Mouse (Mus musculus): ENCODE data around the gene Gmip.

The Gmip gene

GRCm38 (mm10) chr8:69808094-69808863 is at the start of gene Gmip:
TSS of gene Gmip (plus strand) at chr8:69808679.
- peak; percentile 61 for DNase-seq

GRCm38 (mm10) chr8:69761814-69762445 is 46.5 kb upstream of the Gmip start:
- DNase-seq, result no peak

DNA sequence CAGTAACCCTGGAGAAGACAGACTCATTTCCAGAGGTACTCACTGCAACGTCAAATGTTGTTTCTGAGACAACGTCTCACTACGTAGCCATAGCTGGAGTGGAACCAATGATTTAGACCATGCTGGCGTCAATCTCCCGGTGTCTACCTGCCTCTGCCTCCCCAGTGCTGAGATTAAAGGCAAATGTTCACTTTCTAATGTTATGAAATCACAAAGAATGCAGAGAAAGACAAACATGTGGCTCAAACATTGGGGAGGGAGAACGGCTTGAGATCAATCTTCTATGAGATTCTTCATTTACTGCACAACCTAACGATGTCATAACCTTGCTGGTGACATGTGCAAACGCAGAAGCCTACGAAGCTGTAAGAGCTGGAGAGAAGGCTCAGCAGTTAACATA is 37.3 kb upstream of the Gmip start:
- DNase-seq, result no peak

- DNase-seq, result no peak
Measured at GRCm38 (mm10) chr8:69772106-69772505, 36.4 kb upstream of the Gmip start.

GRCm38 (mm10) chr8:69774503-69775148 is 33.9 kb upstream of the Gmip start, which contains the start of gene Gm20422:
TSS of gene Gm20422 (minus strand) at chr8:69774886.
- DNase-seq, result peak; percentile 96

DNA sequence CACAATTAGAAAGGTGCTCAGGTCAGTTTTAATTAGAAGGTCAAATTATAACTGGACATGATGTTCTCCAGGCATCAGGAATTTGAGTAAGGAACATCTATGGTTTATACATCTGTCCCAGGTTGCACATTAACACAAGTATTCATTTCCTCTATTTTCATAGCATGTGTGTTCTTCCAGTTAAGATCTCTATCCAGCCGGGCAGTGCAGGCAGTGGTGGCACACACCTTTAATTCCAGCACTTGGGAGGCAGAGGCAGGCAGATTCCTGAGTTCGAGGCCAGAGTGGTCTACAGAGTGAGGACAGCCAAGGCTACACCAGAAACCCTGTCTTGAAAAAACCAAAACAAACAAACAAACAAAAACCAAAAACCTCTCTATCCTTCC is 33.3 kb upstream of the Gmip start:
- no peak for DNase-seq

DNA sequence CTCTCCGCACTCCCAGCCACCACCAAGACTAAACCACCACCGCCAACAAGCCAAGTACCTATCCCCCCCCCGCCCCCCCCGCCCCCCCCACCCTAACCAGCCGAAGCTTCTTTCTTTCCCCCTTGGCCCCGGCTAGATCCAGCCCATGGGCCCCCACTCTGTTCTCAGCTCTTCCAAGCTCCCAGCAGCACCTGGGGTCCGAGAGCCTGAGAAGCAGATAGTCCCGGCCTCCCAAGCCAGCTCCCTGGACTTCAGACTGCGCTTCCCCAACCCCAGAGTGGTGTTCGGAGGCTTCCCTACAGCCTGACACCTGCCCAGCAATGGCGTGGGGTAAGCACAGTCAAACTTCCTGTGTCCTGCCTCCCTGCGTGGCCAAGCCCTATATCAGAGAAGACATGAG is 31.4 kb upstream of the Gmip start:
- DNase-seq, result no peak

- peak; percentile 1 for DNase-seq
Measured at GRCm38 (mm10) chr8:69789105-69789504, 19.4 kb upstream of the Gmip start.

GRCm38 (mm10) chr8:69789731-69790130 is 18.7 kb upstream of the Gmip start:
- peak; percentile 0 for DNase-seq

GRCm38 (mm10) chr8:69790364-69790763 is 18.1 kb upstream of the Gmip start:
- DNase-seq, result peak; percentile 0

DNA sequence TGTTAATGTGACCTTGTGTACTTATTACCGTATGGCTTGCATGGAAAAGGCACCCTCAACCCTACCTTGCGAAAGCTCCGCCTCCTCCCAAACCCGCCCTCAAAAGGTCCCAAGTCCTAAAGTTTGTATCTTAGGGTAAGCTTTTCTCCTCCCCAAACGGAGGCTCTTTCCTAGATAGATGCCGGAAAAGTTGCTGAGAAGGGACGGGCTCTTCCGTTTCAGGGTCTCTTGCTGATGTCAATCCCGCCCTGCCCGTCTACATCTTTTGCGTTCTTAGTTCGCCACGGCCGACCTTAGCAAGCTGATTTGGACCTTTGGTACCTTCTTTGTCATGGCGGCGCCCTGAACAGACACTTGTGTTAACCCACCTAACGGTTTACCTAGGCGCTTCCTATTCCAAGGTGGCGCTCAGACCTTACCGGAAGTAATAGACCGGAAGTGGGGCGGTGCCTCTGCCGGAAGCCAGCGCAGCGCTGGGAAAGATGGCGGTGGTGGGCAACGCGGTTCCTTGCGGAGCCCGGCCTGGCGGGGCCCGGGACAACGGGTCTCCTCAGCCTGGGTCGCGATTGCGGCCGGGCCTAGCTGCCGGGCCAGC is 17.6 kb upstream of the Gmip start, which contains the start of the genes Atp13a1 and Zfp866:
Atp13a1 (plus strand) TSS at position 391 of the 595 bp plus-strand sequence.
Zfp866 (minus strand) TSS at position 406 of the 595 bp plus-strand sequence.
- DNase-seq, result peak; percentile 86

- peak; percentile 31 for DNase-seq
Measured at GRCm38 (mm10) chr8:69791415-69792068, 16.9 kb upstream of the Gmip start.

GRCm38 (mm10) chr8:69793666-69794065 is 14.8 kb upstream of the Gmip start:
- peak; percentile 1 for DNase-seq

DNA sequence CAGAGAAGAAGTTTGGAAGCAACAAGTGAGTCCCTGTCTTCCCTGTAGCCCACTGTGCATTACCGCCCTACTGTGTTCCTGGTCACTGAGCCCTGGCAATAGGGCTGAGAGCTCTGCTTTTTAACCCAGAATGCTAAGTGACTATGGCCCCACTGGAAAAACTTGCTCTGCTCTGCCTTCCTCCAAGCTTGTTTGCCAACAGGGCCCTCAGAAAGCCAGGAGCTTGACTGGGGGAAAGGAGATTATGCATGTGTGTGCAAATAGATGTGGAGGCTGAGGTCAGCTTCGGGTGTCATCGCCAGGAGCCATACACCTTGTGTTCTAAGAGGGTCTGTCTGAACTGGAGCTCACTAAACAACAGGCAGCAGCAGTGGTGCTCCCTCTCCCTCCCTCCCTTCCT is 14.4 kb upstream of the Gmip start:
- DNase-seq, result peak; percentile 1

GRCm38 (mm10) chr8:69794901-69795300 is 13.6 kb upstream of the Gmip start:
- peak; percentile 0 for DNase-seq

DNA sequence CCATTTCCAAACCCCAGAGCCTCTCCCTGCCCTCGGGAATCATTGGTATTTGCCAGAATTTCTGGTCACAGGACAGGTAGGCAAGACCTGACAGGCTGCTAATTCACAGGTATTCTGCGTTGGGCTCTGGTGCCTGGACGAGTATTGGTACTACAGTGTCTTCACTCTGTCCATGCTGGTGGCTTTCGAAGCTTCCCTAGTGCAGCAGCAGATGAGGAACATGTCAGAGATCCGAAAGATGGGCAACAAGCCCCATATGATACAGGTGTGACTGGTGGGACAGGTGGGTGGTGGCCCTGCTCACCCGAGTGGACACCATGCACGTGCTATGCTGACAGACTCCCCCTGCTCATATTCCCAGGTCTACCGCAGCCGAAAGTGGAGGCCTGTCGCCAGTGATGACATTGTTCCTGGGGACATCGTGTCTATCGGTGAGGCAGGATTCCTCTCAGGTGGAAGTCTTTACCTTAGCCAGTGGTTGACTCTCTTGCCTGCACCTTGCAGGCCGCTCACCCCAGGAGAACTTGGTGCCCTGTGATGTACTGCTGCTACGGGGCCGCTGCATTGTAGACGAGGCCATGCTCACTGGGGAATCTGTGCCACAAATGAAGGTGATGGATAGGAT is 11.6 kb upstream of the Gmip start:
- DNase-seq, result peak; percentile 0

DNA sequence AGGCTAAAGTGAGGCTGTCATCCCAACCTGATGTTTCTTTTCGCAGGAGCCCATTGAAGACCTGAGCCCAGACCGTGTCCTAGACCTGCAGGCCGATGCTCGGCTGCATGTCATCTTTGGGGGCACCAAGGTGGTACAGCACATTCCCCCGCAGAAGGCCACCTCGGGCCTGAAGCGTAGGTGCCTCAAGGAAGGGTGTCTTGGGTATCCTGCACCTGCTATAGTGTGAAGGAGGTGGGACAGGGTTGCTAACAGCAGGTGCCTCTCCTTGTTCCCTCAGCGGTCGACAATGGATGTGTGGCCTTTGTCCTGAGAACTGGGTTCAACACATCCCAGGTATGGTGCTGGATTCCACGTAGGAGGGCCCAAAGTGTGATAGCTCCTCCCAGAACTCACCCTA is 10.8 kb upstream of the Gmip start:
- DNase-seq, result peak; percentile 1

DNA sequence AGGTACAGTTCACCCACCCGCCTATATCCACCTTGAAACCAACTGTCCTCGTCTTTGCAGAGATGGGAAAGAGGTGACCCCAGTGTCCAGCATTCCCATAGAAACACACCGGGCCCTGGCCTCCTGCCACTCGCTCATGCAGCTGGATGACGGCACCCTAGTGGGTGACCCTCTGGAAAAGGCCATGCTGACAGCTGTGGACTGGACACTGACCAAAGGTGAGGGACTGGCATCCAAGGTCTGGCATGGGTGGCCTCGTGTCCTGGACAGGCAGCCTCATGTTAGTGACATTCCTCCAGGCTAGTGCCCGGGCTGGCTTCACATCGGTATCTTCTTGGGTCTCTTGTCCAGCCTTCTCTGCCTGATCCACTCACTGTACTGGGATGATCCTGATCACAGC is 9.2 kb upstream of the Gmip start:
- DNase-seq, result peak; percentile 4

- peak; percentile 0 for DNase-seq
Measured at GRCm38 (mm10) chr8:69799946-69800345, 8.5 kb upstream of the Gmip start.

- peak; percentile 1 for DNase-seq
Measured at GRCm38 (mm10) chr8:69801796-69802195, 6.7 kb upstream of the Gmip start.

DNA sequence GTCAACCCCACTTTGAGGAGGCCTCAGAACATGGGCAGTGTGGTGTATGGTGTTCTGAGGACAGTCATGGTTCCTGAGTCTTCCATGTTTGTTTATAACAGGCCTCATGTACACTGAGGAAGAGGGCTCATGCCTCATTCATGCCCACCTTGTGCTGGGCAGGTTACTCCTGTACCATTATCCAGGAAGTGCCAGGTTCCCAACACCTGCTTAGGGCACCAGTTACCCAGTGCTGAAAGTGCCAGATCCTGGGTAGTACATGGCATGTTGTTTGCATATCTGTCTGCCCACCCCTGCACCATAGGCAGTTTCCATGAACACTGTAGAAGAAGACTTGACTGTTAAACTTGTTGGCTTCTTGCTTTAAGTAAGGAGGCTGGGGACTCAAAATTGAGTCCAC is 6.3 kb upstream of the Gmip start:
- peak; percentile 0 for DNase-seq

GRCm38 (mm10) chr8:69803366-69803765 is 5.1 kb upstream of the Gmip start:
- no peak for DNase-seq

All from layer of hippocampus, adult 9-11 months (tissue).